Mouse (Mus musculus) heart, adult 2 months (tissue): ENCODE measurements at regions not wholly inside any gene's neighbourhood (a gene's known extent, or its start where the extent isn't known, plus 50 kb on each side); places are given as distances from the start of the nearest gene placed in this dataset.

Experiments used
- DNase-seq, 2 experiments: peaks; one replicate each; pipeline ENCODE4 v3.0.0; 2021
- H3K27ac ChIP-seq: fragments of 200-600 bp; 2 replicates; pipeline ENCODE4 v1.8.1; 2022
- H3K27me3 ChIP-seq: fragments of 200-500 bp; 2 replicates; pipeline ENCODE4 v1.6.1; 2012; ENCODE audit warnings: mild to moderate bottlenecking, low read length, inconsistent platforms, mixed read lengths; ENCODE audit not compliant: control insufficient read depth, insufficient read depth
- H3K36me3 ChIP-seq: fragments of 200-500 bp; 2 replicates; pipeline ENCODE4 v1.6.1; 2012; ENCODE audit warnings: low read length, inconsistent platforms; ENCODE audit not compliant: control insufficient read depth, insufficient read depth
- H3K4me1 ChIP-seq: fragments of 200-500 bp; 2 replicates; pipeline ENCODE4 v1.6.1; 2011; ENCODE audit warnings: low read length; ENCODE audit not compliant: control insufficient read depth, insufficient read depth
- H3K4me3 ChIP-seq: fragments of 200-600 bp; 2 replicates; pipeline ENCODE4 v1.8.1; 2022
- H3K79me2 ChIP-seq: fragments of 200-500 bp; replicated peaks from 2 replicates; pipeline ENCODE4 v1.6.1; 2012; ENCODE audit warnings: mild to moderate bottlenecking, inconsistent platforms, low read length, moderate library complexity, mixed read lengths; ENCODE audit not compliant: control insufficient read depth, insufficient read depth
- H3K9ac ChIP-seq: fragments of 200-500 bp; 2 replicates; pipeline ENCODE4 v1.6.1; 2012; ENCODE audit warnings: low read depth, mild to moderate bottlenecking, control low read depth, inconsistent platforms, low read length, mixed read lengths
- CTCF ChIP-seq: fragments of 200-600 bp; IDR thresholded peaks from 2 replicates; pipeline ENCODE4 v1.8.1; 2022; ENCODE audit warnings: antibody characterized with exemption, mild to moderate bottlenecking, moderate library complexity
- EP300 ChIP-seq: fragments of 200-500 bp; IDR thresholded peaks from 2 replicates; pipeline ENCODE4 v1.6.1; 2011; ENCODE audit warnings: low read depth, low read length, control low read depth; ENCODE audit not compliant: insufficient read depth
- POLR2A ChIP-seq: fragments of 200-500 bp; IDR thresholded peaks from 2 replicates; pipeline ENCODE4 v1.6.1; 2011; ENCODE audit warnings: mild to moderate bottlenecking, low read depth, low read length, control low read depth; ENCODE audit not compliant: insufficient read depth
- WGBS: fragments of 180-500 bp; shearing (Covaris S2); methylation state at CpG from one replicate; pipeline ENCODE4 v1.1.7; 2018; 5-methylcytosine and 5-hydroxymethylcytosine counted together
- intact Hi-C: fragments of 180-260 bp; cut with DNase I; formaldehyde crosslinking; loops from one replicate; pipeline ENCODE4 v1.15.1; 2025

- Histone ChIP-seq H3K27me3 (no peaks in the 10 kb centered on the region), H3K4me1 (peaks cover 5% of the 10 kb centered on the region), H3K9ac (no peak overlapping the region), H3K36me3 (no peaks in the 10 kb centered on the region), H3K4me3 (no peak overlapping the region), H3K79me2 (no peaks in the 10 kb centered on the region), H3K27ac (no peak overlapping the region)
- no peak for TF ChIP-seq CTCF
- no peak for TF ChIP-seq POLR2A
- TF ChIP-seq EP300, result no peak
- DNase-seq, result peak; percentile 26 to 38
- intact Hi-C loops, result no loop called here
- WGBS, result 30% methylated on average over 17 of the region's 17 CpGs
Measured at GRCm38 (mm10) chr5:147794711-147795532, 65.3 kb upstream of the Pomp start.

DNA sequence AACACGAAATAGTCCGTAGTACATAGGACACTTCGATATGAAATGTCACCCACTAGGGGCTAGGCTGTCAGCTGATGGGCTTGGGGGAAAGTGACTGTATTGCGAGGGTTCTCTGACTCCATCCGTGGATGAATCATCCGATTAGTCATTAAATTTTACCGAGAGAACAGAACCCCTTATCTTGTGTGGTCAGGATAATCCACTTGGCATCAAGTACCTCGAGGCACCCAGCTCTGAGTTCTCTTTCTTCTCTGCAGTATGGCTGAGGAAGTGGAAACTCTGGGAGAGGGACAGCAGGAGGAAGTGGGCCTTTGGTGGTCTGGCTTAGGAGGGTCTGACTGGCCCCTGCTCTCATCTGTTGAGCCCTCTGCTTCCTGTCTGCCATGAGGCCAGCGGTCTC, 67.2 kb upstream of the Pomp start:
- H3K36me3 ChIP-seq, result no peaks in the 10 kb centered on the region
- intact Hi-C loops, result no loop called here
- H3K79me2 ChIP-seq, result no peaks in the 10 kb centered on the region
- H3K4me1 ChIP-seq, result peaks cover 7% of the 10 kb centered on the region
- no peak for DNase-seq
- no peak overlapping the region for H3K9ac ChIP-seq
- no peak overlapping the region for H3K4me3 ChIP-seq
- no peaks in the 10 kb centered on the region for H3K27me3 ChIP-seq
- no peak overlapping the region for H3K27ac ChIP-seq
- TF ChIP-seq POLR2A (no peak), EP300 (no peak), CTCF (no peak)
- whole genome bisulfite sequencing, result 47% methylated on average over 9 of the region's 9 CpGs

- no peak overlapping the region for H3K9ac ChIP-seq
- no peak overlapping the region for H3K27ac ChIP-seq
- TF ChIP-seq EP300, result no peak
- TF ChIP-seq POLR2A, result no peak
- no peak for TF ChIP-seq CTCF
- DNase-seq, result no peak
- intact Hi-C loops, result no loop called here
- WGBS, result 69% methylated on average over 4 of the region's 4 CpGs
- peaks cover 7% of the 10 kb centered on the region for H3K4me1 ChIP-seq
- H3K27me3 ChIP-seq, result no peaks in the 10 kb centered on the region
- no peak overlapping the region for H3K4me3 ChIP-seq
- no peaks in the 10 kb centered on the region for H3K36me3 ChIP-seq
- H3K79me2 ChIP-seq, result no peaks in the 10 kb centered on the region
Measured at GRCm38 (mm10) chr5:147792638-147793037, 66.8 kb upstream of the Flt1 start.

DNA sequence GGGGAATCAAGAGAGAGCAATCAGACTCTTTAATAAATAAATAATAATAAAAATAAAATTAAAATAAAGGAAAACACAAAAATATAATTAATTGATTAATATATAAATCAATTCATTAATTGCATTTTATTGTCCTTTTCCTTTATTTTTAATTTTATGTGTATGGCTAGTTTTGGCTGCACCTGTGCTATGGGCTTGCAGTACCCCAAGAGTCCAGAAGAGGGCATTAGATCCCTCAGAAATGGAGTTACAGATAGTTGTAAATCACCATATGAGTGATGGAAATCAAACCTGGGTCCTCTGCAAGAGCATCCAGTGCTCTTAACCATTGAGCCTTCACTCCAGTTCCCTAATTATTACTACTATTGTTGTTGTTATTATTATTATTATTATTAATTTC, 65.3 kb upstream of the Flt1 start:
- H3K4me1 ChIP-seq, result peaks cover 9% of the 10 kb centered on the region
- H3K4me3 ChIP-seq, result no peak overlapping the region
- H3K27me3 ChIP-seq, result no peaks in the 10 kb centered on the region
- H3K27ac ChIP-seq, result no peak overlapping the region
- intact Hi-C loops, result no loop called here
- H3K9ac ChIP-seq, result no peak overlapping the region
- H3K79me2 ChIP-seq, result no peaks in the 10 kb centered on the region
- no peaks in the 10 kb centered on the region for H3K36me3 ChIP-seq
- TF ChIP-seq CTCF (peak; percentile 61), EP300 (no peak)
- DNase-seq, result no peak

DNA sequence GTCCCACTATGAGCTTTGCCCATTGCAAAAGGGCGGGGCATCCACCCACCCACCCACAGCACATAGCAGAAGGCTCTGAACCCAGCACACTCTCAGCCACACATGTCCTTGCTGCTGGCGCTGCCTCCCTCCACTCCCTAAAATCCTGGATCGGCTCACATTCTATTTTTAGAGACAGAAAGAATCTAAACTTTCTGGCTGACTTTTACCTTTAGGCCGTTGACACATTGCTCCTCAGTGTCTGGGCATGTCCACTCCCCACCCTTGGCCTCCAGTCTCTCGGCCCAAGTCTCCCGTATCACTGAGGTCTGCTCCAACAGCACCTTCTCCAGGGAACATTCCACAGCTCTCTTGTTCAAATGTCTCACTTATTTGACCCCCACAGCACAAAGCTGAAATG, 62.7 kb upstream of the Flt1 start:
- Histone ChIP-seq H3K27ac (no peak overlapping the region), H3K27me3 (no peaks in the 10 kb centered on the region), H3K9ac (no peak overlapping the region), H3K79me2 (no peaks in the 10 kb centered on the region), H3K4me3 (no peak overlapping the region), H3K36me3 (no peaks in the 10 kb centered on the region), H3K4me1 (peaks cover 4% of the 10 kb centered on the region)
- TF ChIP-seq CTCF, result no peak
- no peak for TF ChIP-seq EP300
- no peak for TF ChIP-seq POLR2A
- 57% methylated on average over 6 of the region's 6 CpGs for WGBS
- intact Hi-C loops, result no loop called here
- DNase-seq, result no peak

- intact Hi-C loops, result no loop called here
- WGBS, result 42% methylated on average over 5 of the region's 5 CpGs
- DNase-seq, result no peak
Measured at GRCm38 (mm10) chr5:147786857-147787256, 61.0 kb upstream of the Flt1 start.

More at GRCm38 (mm10) chr5:147786857-147787256, 61.0 kb upstream of the Flt1 start:
- H3K27me3 ChIP-seq, result no peaks in the 10 kb centered on the region
- no peaks in the 10 kb centered on the region for H3K36me3 ChIP-seq
- peaks cover 4% of the 10 kb centered on the region for H3K4me1 ChIP-seq
- no peaks in the 10 kb centered on the region for H3K79me2 ChIP-seq
- H3K4me3 ChIP-seq, result no peak overlapping the region
- no peak overlapping the region for H3K27ac ChIP-seq
- H3K9ac ChIP-seq, result no peak overlapping the region
- TF ChIP-seq CTCF (no peak), EP300 (no peak)
